Mouse (Mus musculus): ENCODE results near the gene 4833420G17Rik.

- TF ChIP-seq CTCF (IDR thresholded peaks at IDR 0.05; ENCODE audit: low read depth, low read length) (no peak), EP300 (IDR thresholded peaks at IDR 0.05; ENCODE audit: insufficient read depth, low read depth, low read length) (no peak), POLR2A (IDR thresholded peaks at IDR 0.05; ENCODE audit: insufficient read depth, low read length) (no peak)
These were observed 15.2 kb downstream of the 4833420G17Rik start for GRCm38 (mm10) chr13:119477789-119478188.
